Mouse (Mus musculus): ENCODE measurements around the gene Tldc2.

Gene Tldc2

DNA sequence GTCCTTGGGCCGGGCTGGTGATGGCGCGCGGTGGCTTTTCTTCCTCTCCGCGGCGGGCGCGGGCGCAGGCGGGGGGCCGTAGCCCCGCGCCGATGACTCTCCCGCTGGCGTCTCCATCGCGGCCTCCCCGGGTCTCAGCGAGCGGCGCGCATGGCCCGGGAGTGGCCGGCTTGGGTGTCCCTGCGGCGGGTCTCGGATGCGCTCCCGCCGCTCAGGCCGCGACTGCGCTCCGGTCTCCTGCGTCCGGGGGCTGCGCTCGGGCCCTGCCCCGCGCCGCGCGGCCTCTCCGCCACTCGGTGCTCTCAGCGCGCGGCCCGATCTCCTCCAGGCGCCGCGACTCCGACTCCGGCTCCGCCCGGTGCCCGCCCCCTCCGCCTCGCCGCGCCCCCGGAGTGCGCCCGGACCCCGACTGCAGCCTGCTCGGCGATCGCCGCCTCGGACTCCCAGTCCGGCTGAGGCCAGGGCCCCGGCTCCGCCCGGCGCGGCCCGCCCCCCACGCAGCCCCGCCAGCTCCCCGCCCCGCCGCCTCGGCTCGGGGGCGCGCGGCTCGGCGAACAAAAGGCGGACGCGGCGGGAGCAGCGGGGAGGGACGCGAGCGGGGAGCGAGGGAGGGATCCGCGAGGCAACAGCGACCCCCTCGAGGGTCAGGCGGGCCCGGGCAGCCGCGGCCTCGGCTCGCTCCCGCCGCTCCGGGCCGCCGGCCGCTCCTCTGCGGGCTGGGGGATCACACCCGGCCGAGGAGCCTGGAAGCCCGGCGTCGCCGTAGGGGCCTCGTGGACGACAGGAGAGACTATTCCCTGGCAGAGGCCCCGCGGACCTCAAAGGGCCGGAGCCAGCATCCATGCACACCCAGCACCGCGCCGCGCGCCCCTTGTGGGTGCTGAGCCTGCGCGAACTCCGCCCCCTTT lies 7.8 kb upstream of the Tldc2 start, which contains the start of gene Soga1:
Gene Soga1, minus strand, starts transcription at position 462 of the 908 bp plus-strand sequence.
- DNase-seq (ENCODE audit: low spot score), result peak; percentile 84

DNA sequence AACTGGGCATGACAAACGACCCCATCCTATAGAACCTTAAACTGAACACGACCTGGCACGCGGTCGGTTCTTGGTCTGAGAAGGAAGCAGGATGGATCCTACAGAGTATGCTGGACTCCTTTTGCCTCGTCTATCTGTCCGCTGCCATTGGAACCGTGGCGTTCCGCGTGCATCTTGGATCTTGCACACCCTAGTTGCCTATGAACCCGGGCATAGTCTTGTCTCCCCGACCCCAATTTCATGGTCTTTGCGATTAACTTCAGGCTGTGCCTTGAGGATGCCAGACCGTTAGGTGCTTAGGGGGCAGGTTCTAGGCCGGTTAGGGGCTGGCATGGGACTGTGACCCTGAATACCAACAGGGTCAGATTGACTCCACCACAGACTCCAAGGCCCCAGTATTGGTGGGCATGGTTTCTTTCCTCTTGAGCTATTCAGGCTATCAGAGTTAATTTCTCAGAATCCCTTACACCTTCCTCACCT lies 7.1 kb upstream of the Tldc2 start:
- DNase-seq (ENCODE audit: low spot score), result no peak

DNA sequence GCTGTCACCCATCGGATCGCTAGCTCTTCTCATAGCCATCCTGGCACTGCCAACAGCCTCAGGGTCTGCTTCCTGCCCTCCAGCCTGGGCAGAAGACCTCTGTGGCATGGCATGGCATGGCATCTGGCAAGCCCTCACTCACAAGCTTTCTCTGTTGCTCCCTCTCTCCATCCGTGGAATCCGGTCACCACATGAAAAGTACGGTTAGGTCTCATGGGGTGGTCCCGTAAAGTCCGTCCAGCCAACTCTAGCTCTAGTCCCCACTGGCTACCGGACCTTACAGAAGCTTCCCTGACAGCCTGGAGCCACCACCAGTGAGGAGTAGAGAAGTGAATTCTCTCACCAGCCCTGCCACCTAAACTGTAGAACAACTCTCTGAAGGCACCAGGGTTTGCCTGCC lies 5.5 kb upstream of the Tldc2 start:
- no peak for DNase-seq (ENCODE audit: low spot score)

DNA sequence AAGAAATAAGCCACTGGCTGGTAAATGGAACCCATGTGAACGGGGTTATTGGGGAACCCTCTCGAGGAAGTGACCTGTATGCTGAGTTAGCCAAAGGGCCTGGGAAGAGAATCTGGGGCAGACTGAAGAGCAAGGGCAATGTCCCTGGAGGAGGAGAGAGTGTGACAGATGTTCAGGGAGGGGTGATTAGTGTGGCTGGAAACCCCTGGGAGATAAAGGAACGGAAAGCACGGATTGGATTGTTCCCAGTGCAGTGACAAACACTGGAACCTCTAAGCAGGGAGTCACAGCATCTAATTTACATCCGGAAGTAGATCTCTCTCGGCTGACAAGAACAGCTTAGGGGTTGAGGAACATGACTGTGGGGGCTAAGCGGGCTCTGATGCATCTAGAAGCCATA lies 4.9 kb upstream of the Tldc2 start:
- no peak for DNase-seq (ENCODE audit: low spot score)

DNA sequence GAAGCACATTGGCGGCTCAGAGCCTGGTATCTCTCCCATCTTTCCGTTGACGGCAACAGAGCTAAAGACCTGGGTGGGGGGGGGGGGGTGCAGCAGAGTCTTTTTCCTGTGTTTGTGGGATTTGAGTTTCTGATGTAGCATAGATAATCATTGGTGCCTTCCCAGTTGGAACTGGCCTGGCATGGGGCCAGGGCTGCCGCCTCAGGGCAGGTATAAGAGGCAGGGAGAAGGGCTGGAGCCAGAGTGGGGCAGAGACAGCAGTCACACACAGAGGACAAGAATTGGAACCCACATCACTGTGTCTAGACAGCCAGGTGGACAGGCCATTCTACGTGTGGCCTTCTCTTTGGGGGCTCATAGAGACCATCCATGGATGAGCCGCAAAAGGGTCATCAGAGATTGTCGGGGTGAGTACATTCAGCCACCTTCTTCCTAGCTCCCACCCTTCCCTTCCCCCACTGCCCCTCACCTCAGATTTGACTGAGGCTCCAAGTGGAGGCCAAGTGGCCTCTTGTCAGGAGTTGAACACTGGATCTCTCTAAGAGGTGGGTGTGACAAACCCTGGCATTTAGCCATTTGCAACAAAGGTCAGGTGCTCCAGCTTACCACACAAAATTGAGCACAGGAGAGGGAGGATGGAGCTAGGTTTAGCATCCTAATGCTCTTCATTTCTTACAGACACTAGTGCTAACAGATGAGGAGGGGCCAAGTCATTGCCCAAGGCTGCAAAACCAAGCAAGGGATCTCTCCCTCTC lies 1.8 kb upstream of the Tldc2 start:
- DNase-seq (ENCODE audit: low spot score), result no peak

DNA sequence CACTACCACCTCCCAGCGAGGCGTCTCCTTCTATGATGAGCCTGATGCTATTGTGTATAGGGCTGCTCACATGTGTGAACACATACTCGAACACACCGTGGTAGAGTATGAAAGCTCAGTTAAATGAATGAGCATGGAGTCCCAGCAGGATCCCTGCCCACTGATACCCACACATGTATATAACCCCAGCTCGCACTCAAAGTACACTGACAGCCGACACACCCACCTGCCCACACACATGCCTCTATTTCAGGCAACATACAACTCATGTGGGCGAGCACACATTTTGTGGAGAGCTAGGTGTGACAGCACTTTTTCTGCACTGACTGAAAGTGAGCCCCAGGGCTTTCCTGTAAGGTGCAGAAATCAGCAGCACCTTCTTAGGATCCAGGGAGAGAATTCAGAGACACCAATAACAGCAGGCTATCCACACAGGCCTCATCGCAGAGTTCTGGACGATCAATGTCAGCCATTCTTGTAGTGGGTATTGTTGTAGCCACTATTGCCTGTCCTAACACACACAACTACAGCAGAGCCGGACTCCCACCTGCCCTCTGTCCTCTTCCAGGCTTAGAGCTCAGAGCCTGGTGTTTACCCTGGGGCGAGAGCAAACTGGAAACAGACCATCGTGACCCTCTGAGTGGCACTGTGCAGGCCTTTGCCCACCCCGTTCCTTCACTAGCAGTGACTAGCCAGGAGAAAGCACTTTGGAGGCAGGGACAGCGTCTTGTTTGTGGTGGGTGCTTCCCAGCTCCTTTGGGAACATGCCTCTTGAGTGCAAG lies 872 bp downstream of the Tldc2 start:
- no peak for DNase-seq (ENCODE audit: low spot score)

DNA sequence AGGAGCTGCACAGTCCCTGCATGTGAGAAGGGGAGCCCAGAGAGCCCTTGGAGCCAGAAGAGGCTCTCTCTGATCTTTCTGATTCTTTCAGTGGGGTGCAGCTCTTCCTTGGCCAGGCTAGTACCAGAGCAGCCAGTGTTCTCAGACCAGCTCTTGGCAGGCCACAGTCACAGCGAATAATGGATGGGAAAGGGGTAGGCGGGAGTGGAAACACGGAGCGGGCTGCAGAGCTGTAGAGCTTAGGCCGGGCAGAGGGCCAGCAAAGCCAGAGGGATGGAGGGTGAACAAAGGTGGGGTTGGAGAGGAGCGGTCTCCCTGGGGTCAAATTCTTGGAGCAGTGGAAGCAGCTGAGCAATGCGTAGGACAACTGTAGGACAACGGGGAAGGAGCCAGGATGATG lies 5.2 kb downstream of the Tldc2 start:
- no peak for DNase-seq (ENCODE audit: low spot score)

DNA sequence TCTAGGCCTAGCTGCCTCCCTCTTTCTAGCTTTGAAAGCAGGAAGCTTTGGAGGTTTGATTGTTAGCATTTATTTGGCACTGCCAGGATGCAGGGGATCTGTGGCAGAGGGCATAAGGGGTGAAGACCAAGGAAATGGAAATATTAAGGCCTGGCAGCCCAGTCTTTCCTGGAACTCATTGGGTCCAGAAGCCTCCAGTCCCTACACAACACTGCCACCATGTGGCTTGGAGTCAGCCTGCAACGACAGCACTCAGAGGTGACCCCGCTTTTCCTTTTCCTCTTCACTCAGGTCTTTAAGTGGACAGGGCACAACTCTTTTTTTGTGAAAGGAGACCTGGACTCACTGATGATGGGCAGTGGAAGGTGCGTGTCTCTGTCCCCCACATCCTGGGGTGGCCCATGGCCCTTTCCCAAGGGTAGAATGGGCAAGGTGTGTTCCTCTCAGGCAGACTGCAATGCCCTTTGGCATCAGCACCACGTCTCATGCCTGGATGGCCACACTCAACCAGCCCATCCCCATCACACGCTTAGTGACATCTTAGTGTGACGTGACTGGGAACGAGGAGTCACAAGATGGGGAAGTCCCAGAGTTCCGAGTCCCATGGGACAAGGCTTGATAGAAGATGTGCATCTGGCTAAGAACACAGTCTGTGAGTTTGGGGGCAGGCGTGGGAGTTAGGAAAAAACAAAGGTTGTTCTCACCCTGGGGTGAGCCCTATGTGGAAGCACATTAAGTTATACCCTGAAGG lies 8.3 kb downstream of the Tldc2 start:
- peak; percentile 71 for DNase-seq (ENCODE audit: low spot score)

DNA sequence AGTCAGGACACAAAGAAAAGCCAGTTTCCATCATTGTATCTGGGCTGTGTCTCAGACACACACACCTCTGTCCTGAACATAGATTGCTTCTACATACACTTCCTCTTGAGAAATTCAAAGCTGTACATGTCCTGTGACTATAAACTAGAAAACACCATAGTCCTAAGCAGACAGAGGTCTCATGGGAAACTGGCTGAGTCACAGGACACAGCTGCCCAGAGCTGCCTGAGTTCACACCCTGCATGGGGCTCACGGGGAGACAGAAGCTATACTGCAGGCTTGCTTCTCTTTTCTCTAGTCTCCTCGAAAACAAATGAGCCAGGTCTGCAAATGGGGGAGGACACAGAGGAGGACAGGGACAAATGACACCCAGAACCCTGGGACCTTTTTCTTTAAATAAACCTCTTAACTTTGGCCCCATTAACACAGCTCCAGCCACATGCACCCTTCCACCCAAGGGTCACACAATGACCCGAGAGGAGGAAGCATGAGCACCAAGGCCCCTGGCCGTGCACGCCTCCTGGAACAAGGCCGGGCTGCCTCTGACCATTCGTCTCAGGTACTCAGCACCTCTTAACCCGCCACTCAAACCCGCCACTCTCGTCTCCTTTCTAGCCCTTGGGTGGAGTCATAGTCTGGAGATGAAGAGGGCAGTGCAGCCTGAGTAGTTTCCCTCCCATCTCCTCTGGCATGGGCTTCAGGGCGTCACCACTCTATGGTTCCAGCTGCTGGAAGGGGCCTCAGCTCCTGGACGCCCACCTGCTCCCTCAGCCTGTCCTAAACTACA lies 12.9 kb downstream of the Tldc2 start:
- DNase-seq (ENCODE audit: low spot score), result no peak

DNA sequence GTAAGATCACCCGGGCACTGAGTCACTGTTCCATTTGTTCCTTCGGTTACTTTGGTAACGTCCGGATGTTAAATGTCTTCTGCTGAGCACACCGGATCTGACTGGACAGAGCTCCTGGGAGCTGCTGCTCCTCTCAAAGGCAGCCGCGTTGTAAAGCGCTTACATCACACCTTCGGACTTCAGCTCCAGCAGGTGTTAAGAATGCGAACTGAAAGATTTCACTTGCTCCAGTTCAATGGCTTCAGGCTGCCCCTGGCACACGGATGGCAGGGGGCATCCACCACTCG lies 13.4 kb downstream of the Tldc2 start:
- no peak for DNase-seq (ENCODE audit: low spot score)

DNA sequence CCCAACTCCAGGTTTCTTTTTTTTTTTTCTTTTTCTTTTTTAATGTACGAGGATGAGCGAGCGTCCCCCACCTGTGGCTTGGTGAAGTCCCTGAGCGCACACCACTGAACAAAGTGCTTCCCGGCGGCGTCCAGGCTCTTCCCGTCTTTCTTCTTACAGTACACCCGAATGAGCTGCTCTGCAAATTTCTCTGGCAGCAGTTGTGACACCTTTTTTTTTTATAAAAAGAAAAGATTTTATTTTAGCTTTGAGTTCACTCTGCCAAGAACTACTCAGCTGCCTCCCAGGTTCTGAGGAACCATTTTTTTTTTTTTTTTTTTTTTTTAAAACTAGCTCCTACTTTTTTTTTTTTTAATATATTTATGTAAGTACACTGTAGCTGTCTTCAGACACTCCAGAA lies 14.8 kb downstream of the Tldc2 start:
- DNase-seq (ENCODE audit: low spot score), result no peak

DNA sequence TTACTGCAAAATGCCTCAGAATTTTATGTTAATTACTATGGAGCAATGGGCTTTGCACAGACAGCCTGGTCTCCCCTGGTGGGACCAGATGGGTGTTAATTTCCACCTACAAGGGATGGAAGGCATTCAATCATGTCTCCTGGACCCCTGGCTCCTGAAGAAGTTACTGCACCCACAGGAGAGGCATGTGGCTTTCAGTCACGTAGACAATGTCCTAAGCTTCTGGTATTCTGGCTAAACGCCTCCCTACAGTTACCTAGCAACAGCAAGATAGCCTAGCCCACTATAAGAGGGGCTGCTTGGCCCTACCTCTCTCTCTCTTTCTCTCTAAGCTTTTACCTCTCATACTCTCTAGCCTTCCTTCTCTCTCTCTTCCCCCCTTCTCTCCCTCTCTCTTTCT lies 15.4 kb downstream of the Tldc2 start:
- DNase-seq (ENCODE audit: low spot score), result no peak

DNA sequence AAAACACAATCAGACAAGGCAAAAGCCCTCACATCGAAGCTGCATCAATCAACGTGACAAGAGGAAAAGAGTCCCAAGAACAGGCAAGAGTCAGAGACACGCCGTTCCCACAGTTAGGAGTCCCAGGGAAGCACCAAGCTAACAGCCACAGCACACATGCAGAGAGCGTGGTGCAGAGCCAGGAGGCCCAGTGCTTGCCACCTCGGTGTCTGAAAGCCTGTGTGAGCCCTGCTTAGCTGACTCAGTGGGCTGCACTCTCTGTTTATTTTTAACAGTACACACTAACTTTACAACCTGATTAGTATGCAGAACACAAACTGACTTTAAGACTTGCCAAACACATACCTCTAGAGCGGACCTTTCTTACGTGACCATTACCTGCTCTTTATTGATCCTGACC lies 17.6 kb downstream of the Tldc2 start:
- DNase-seq (ENCODE audit: low spot score), result no peak

DNA sequence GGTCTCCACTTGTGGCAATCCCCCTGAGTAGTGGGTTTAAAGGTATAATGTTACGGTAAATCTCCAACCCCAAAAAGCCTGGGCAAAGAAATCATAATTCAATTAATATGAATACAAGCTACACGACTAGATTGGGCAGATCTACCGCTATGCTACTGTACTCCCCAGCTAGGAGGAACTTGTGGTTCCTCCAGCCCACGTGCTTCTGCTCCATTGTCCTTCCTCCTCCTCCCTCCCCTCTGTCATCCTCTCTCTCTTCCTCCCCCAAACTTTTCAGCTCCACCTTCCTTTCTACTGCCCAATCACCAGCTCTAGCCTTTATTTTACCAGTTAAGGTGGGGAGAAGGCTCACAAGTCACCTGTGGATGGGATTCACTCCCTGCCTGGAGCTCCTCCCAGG lies 21.4 kb downstream of the Tldc2 start:
- no peak for DNase-seq (ENCODE audit: low spot score)

DNA sequence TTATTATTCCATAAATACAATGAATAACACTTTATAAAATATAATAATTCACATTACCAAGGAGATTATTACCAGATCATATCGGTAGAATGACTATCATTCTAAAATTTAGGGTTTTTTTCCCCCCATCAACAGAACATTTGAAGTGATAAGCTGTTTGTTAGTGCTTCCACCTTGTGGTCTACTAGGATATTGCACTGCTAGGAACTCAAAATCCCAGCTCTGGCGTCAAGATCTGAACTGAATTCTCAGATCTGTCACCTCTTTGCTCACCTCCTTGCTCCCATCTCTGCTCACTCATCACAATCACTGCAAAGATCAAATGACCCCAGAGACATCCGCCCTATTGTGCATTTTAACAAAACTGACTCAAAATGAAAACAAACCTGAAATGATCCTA lies 30.1 kb downstream of the Tldc2 start:
- DNase-seq (ENCODE audit: low spot score), result no peak

DNA sequence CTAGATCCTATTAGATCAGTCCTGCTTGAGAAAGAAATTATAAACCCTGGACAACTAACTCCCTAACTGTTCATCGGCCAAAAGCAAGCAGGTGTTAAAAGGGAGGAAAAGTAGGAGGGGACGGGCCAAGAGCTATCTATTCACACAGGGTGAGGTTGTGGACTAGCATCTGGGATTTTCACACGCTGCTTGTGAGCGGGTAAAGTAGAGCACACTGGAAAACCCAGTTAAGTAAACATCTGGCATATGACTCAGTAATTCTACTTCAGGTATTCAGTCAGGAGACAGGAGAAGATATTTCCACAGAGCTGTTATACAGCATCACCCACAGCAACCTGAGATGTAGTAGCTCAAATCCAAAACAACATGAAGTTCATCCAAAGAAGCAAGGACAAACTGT lies 31.7 kb downstream of the Tldc2 start:
- no peak for DNase-seq (ENCODE audit: low spot score)

DNA sequence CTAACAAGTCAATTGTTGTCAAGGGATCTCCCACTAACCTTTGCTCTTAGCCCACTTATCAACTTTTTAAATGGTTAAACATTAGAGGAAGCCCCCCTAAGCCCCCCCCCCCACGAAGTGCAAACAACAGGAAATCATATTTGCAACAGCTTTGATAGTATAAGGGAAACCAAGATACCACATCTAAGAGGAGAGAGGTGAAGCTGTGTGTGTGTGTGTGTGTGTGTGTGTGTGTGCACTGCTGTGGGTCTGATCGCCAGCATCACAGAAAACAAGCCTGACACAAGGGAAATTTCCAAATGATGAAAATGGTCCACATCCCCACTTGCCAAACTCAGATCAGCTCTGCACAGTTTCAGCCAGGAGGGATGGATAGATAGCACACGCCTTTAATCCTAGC lies 32.2 kb downstream of the Tldc2 start:
- DNase-seq (ENCODE audit: low spot score), result no peak

DNA sequence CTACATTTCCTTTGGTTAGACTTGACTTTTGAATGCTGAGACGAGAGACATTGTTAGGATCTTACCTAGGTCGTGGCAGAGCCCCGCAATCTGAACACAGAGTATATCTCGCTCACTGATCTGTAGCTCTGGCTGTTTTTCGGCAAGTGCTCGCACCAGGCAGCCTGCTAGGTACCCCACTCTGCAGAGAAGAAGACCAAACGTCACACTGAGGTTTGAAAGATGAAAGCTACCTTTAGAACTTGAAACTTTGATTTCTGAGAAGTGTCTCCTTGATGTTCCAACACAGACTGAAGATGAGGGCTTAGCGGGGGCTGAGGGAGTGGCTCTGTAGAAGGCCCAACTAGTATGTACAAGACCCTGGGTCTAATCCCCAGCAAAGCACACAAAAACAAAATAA lies 34.9 kb downstream of the Tldc2 start:
- no peak for DNase-seq (ENCODE audit: low spot score)

DNA sequence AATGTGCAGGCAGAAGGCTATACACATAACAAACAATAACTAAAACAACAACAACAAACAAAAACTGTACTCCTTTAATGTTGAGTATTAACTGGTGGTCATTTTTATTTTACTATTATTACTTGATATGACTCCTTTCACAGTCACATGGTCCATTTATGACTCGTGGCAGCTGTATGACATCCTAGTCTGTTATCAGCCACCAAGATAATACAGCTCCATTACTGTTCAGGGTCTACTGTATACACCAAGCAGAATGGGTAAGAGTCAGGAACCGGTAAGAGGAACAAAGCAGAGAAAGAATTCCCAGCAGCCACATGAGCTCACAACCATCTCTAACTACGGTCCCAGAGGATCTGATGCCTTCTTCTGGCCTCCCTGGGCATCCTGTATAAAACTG lies 38.4 kb downstream of the Tldc2 start:
- DNase-seq (ENCODE audit: low spot score), result no peak

DNA sequence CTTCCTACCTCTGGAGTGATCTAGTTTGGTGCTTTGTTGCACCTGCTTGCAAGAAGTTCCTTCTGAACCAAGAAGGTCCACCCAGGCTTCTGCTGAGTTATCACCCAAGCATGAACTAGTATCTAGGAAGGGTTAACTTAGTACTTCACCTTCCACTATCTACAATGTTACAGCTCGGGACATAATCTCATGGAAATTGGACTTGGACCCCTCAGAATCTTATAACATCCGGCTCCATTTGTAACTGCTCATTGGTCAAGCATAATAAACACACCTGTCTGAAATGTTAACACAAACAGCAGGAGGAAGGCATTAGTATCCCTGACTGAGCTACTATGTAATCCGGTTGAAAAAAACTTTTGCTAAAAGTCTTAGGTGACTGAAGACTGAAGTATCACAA lies 40.5 kb downstream of the Tldc2 start:
- DNase-seq (ENCODE audit: low spot score), result no peak

DNA sequence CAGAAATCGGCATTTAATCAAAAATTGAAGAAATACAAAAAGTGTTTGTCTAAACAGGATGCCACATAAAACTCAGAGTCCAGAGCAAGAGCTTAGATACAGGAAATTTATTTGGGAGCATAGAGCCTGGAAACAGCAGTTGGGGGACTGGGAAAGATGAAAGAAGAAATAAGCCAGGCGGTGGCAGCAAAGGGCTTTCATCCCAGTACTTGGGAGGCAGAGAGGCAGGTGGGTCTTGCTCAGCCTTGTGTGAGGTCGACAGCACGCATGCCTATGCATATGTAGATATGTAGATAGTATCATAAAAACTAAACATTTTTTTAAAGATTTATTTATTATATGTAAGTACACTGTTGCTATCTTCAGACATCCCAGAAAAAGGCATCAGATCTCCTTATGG lies 41.2 kb downstream of the Tldc2 start:
- no peak for DNase-seq (ENCODE audit: low spot score)
